ENCODE assay signal across 13 mouse cellular contexts in genomic region chr14:25711177-25711576, GRCm38 (mm10). TPM values are rescaled to one million over a fixed set of nuclear protein-coding genes. Genes with fewer than 3 reads are reported as not detected.
DNase-seq lines count a peak whose midpoint lies in the region; ATAC-seq and TF ChIP-seq lines count a peak whose summit lies in the region.
"Had no signal": no experiment of that assay in that cellular context is flagged by ENCODE, and none has a peak within 500 bp of the region (broad histone marks: within the 10 kb centered on the region; RNA-seq: fewer than 3 reads in every experiment).

No protein-coding gene starts in this region.

- no peak overlapping the region; the same call in 1 of the 2 replicates for H3K9ac ChIP-seq in heart, postnatal 0 days (replicated peaks; ENCODE audit: low read depth, low read length)
- no peak overlapping the region for H3K9ac ChIP-seq in limb, embryonic 15.5 days

- 0 out of 2 replicates have a peak, but pooled peaks have one; percentile 31 for TF ChIP-seq EP300 in heart, postnatal 0 days (IDR thresholded peaks at IDR 0.05; ENCODE audit: low read depth)

- H3K4me1 ChIP-seq in heart, postnatal 0 days (ENCODE audit: control insufficient read depth, insufficient read depth): peaks cover 45% of the 10 kb centered on the region
- peaks cover 44% of the 10 kb centered on the region for H3K4me1 ChIP-seq in limb, embryonic 15.5 days

- peak overlapping the region; percentile 85 for H3K27ac ChIP-seq in heart, postnatal 0 days (ENCODE audit: low read depth)
- H3K27ac ChIP-seq in limb, embryonic 15.5 days: peak overlapping the region; percentile 47; the same call in 1 of the 2 replicates
- H3K27ac ChIP-seq: layer of hippocampus, adult 2 months had no signal

- H3K4me3 ChIP-seq in heart, postnatal 0 days (ENCODE audit: low read depth, low read length): no peak overlapping the region
- H3K4me3 ChIP-seq in limb, embryonic 15.5 days: no peak overlapping the region
- H3K4me3 ChIP-seq: layer of hippocampus, adult 2 months had no signal

- H3K9me3 ChIP-seq in heart, postnatal 0 days (replicated peaks; ENCODE audit: control insufficient read depth, low read length): no peaks in the 10 kb centered on the region
- no peaks in the 10 kb centered on the region for H3K9me3 ChIP-seq in limb, embryonic 15.5 days

- 0 out of 2 replicates have a peak overlapping the region, but pooled peaks have one; percentile 12 for H3K4me2 ChIP-seq in heart, postnatal 0 days (ENCODE audit: low read depth, low read length)
- H3K4me2 ChIP-seq in limb, embryonic 15.5 days: no peak overlapping the region
- H3K4me2 ChIP-seq: midbrain, embryonic 11.5 days had no signal

- ATAC-seq in heart, postnatal 0 days (ENCODE audit: insufficient read depth, low read depth): peak; percentile 71
- 0 out of 2 replicates have a peak, but pooled peaks have one; percentile 15 for ATAC-seq in limb, embryonic 15.5 days (ENCODE audit: insufficient number of reproducible peaks, low FRiP score, low TSS enrichment, low read depth)
- ATAC-seq: activated CD4-positive, CD25-positive, alpha-beta regulatory T cell, adult 4 months had no signal

- peaks cover 29% of the 10 kb centered on the region for H3K36me3 ChIP-seq in heart, postnatal 0 days (replicated peaks; ENCODE audit: control insufficient read depth, insufficient read depth, low read length)
- peaks cover 18% of the 10 kb centered on the region for H3K36me3 ChIP-seq in limb, embryonic 15.5 days

- no peaks in the 10 kb centered on the region for H3K27me3 ChIP-seq in heart, postnatal 0 days (ENCODE audit: control insufficient read depth, insufficient read depth, low read length)
- H3K27me3 ChIP-seq in limb, embryonic 15.5 days: no peaks in the 10 kb centered on the region

- TF ChIP-seq CTCF in heart, postnatal 0 days (IDR thresholded peaks at IDR 0.05; ENCODE audit: low read depth): no peak

- DNase-seq in heart, postnatal 0 days (ENCODE audit: low spot score): no peak
- no peak for DNase-seq in heart, adult 18-20 months
- DNase-seq in retina, postnatal 1 day: peak; percentile 60
- DNase-seq in retina, embryonic 14.5 days (ENCODE audit: low spot score): no peak
- no peak for DNase-seq in layer of hippocampus, adult 9-10 months (ENCODE audit: low spot score)
- DNase-seq in thymus, postnatal 14 days: no peak
- DNase-seq: cerebellum, postnatal 14 days; left cerebral cortex, postnatal 4 days; right cerebral cortex, postnatal 25 days had no signal

- WGBS in heart, postnatal 0 days: 19% methylated on average over 7 of the region's 7 CpGs
- 33% methylated on average over 7 of the region's 7 CpGs for WGBS in limb, embryonic 15.5 days

RNA-seq across cellular contexts. Expression of gene Ppif, which starts 17.2 kb away (rescaled TPM):
- 205 and 222 TPM in 2 replicates for total RNA-seq in heart, postnatal 0 days (2014; rRNA removed; ENCODE audit: low replicate concordance)
- polyA plus RNA-seq in heart, postnatal 0 days (2015; fragmentation: Nextera tagmentation; extraction: Ambion mirVana): 140 and 151 TPM in 2 replicates
- 100 to 1,000 TPM; 287 to 306 TPM for total RNA-seq in heart, adult 18-20 months (2021)
- 26.4 and 32.1 TPM in 2 replicates for polyA plus RNA-seq in limb, embryonic 15.5 days (2015; fragmentation: Nextera tagmentation; extraction: Ambion mirVana)

RNA-seq across cellular contexts. Expression of gene Zcchc24, which starts 57.7 kb away (rescaled TPM):
- 36.6 and 40.3 TPM in 2 replicates for total RNA-seq in heart, postnatal 0 days (2014; rRNA removed; ENCODE audit: low replicate concordance)
- 14.9 and 18.5 TPM in 2 replicates for polyA plus RNA-seq in heart, postnatal 0 days (2015; fragmentation: Nextera tagmentation; extraction: Ambion mirVana)
- 10 to 100 TPM; 33.9 to 34.9 TPM for total RNA-seq in heart, adult 18-20 months (2021)
- polyA plus RNA-seq in limb, embryonic 15.5 days (2015; fragmentation: Nextera tagmentation; extraction: Ambion mirVana): 31.6 and 35.4 TPM in 2 replicates
